Mouse (Mus musculus) E14TG2a.4 (cell line): ENCODE data around the gene Lgals4.

ENCODE experiments used
- CTCF ChIP-seq: conservative IDR thresholded peaks from 2 replicates; pipeline ENCODE4 v1.5.1; 2014; ENCODE audit warnings: low read length
- POU5F1 ChIP-seq: IDR thresholded peaks from 2 replicates; pipeline ENCODE4 v1.6.1; 2014; ENCODE audit warnings: low read length, borderline replicate concordance

- TF ChIP-seq CTCF (no peak), POU5F1 (no peak)
Observed at GRCm38 (mm10) chr7:28830981-28831380, 2.7 kb upstream of the Lgals4 start.
